Mouse (Mus musculus): ENCODE results near the gene Erich4. TPM values are rescaled to one million over a fixed set of nuclear protein-coding genes. Genes with fewer than 3 reads are reported as not detected.
"Not testable (repeated sequence)": the region's sequence is repeated elsewhere in the genome, so short reads cannot be mapped to it uniquely, and the experiment has no call there.

The Erich4 gene
- polyA plus RNA-seq, 1 experiment from 2014 or later = not detected

- Histone ChIP-seq H3K4me2 (no peak overlapping the region), H3K36me3 (no peaks in the 10 kb centered on the region), H3K4me3 (no peak overlapping the region), H3K9ac (no peak overlapping the region), H3K9me3 (replicated peaks) (no peaks in the 10 kb centered on the region), H3K27ac (no peak overlapping the region), H3K27me3 (no peaks in the 10 kb centered on the region; the same call in 1 of the 2 replicates), H3K4me1 (replicated peaks) (no peaks in the 10 kb centered on the region)
- ATAC-seq (replicated peaks; ENCODE audit: insufficient number of reproducible peaks, insufficient read depth, low FRiP score, low read depth) = no peak
- 78% methylated on average over 11 of the region's 11 CpGs for WGBS
Measured at GRCm38 (mm10) chr7:25600666-25601065, 15.0 kb downstream of the Erich4 start.

GRCm38 (mm10) chr7:25599663-25600062 is 16.0 kb downstream of the Erich4 start:
- Histone ChIP-seq H3K4me3 (no peak overlapping the region), H3K36me3 (no peaks in the 10 kb centered on the region), H3K27ac (no peak overlapping the region), H3K9ac (no peak overlapping the region), H3K27me3 (no peaks in the 10 kb centered on the region; the same call in 1 of the 2 replicates), H3K4me2 (no peak overlapping the region), H3K9me3 (replicated peaks) (no peaks in the 10 kb centered on the region), H3K4me1 (replicated peaks) (no peaks in the 10 kb centered on the region)
- no peak for ATAC-seq (replicated peaks; ENCODE audit: insufficient number of reproducible peaks, insufficient read depth, low FRiP score, low read depth)
- 11% methylated on average over 10 of the region's 10 CpGs for WGBS

- no peak for ATAC-seq (replicated peaks; ENCODE audit: insufficient number of reproducible peaks, insufficient read depth, low FRiP score, low read depth)
- 76% methylated on average over 3 of the region's 3 CpGs for WGBS
- Histone ChIP-seq H3K4me1 (replicated peaks) (no peaks in the 10 kb centered on the region), H3K4me2 (no peak overlapping the region), H3K27ac (no peak overlapping the region), H3K9ac (no peak overlapping the region), H3K4me3 (no peak overlapping the region), H3K36me3 (no peaks in the 10 kb centered on the region), H3K9me3 (replicated peaks) (no peaks in the 10 kb centered on the region), H3K27me3 (no peaks in the 10 kb centered on the region; the same call in 1 of the 2 replicates)
Measured at GRCm38 (mm10) chr7:25593859-25594258, 21.8 kb downstream of the Erich4 start.

- Histone ChIP-seq H3K9ac (no peak overlapping the region), H3K36me3 (no peaks in the 10 kb centered on the region), H3K4me1 (replicated peaks) (no peaks in the 10 kb centered on the region), H3K4me3 (no peak overlapping the region), H3K27me3 (no peaks in the 10 kb centered on the region), H3K27ac (no peak overlapping the region), H3K9me3 (replicated peaks) (no peaks in the 10 kb centered on the region), H3K4me2 (no peak overlapping the region)
- WGBS = 77% methylated on average over 2 of the region's 2 CpGs
- no peak for ATAC-seq (replicated peaks; ENCODE audit: insufficient number of reproducible peaks, insufficient read depth, low FRiP score, low read depth)
Measured at GRCm38 (mm10) chr7:25591226-25591625, 24.5 kb downstream of the Erich4 start.

GRCm38 (mm10) chr7:25585351-25586204 is 30.1 kb downstream of the Erich4 start:
- ATAC-seq (replicated peaks; ENCODE audit: insufficient number of reproducible peaks, insufficient read depth, low FRiP score, low read depth) = no peak

GRCm38 (mm10) chr7:25584651-25585050 is 31.0 kb downstream of the Erich4 start:
- Histone ChIP-seq H3K9ac (no peak overlapping the region), H3K36me3 (no peaks in the 10 kb centered on the region), H3K4me2 (no peak overlapping the region), H3K27ac (no peak overlapping the region), H3K4me3 (no peak overlapping the region), H3K27me3 (no peaks in the 10 kb centered on the region), H3K4me1 (replicated peaks) (no peaks in the 10 kb centered on the region), H3K9me3 (replicated peaks) (no peaks in the 10 kb centered on the region)
- ATAC-seq (replicated peaks; ENCODE audit: insufficient number of reproducible peaks, insufficient read depth, low FRiP score, low read depth) = no peak
- WGBS = 71% methylated on average over 5 of the region's 5 CpGs

More at GRCm38 (mm10) chr7:25585351-25586204, 30.1 kb downstream of the Erich4 start:
- Histone ChIP-seq H3K36me3 (no peaks in the 10 kb centered on the region), H3K27ac (no peak overlapping the region), H3K9me3 (replicated peaks) (no peaks in the 10 kb centered on the region), H3K4me1 (replicated peaks) (no peaks in the 10 kb centered on the region), H3K27me3 (no peaks in the 10 kb centered on the region), H3K4me2 (no peak overlapping the region), H3K9ac (no peak overlapping the region), H3K4me3 (no peak overlapping the region)
- 64% methylated on average over 9 of the region's 9 CpGs for WGBS

- H3K9ac ChIP-seq = no peak overlapping the region
- WGBS = 75% methylated on average over 15 of the region's 15 CpGs
- no peak overlapping the region for H3K27ac ChIP-seq
- no peak overlapping the region for H3K4me3 ChIP-seq
- H3K27me3 ChIP-seq = no peaks in the 10 kb centered on the region
- no peaks in the 10 kb centered on the region for H3K4me1 ChIP-seq (replicated peaks)
- no peak overlapping the region for H3K4me2 ChIP-seq
- H3K36me3 ChIP-seq = no peaks in the 10 kb centered on the region
- H3K9me3 ChIP-seq (replicated peaks) = no peaks in the 10 kb centered on the region
- ATAC-seq (replicated peaks; ENCODE audit: insufficient number of reproducible peaks, insufficient read depth, low FRiP score, low read depth) = no peak
Measured at GRCm38 (mm10) chr7:25582301-25582810, 33.3 kb downstream of the Erich4 start.

- WGBS = 81% methylated on average over 10 of the region's 10 CpGs
- no peak overlapping the region for H3K27ac ChIP-seq
- ATAC-seq (replicated peaks; ENCODE audit: insufficient number of reproducible peaks, insufficient read depth, low FRiP score, low read depth) = no peak
- no peak overlapping the region for H3K4me2 ChIP-seq
- H3K27me3 ChIP-seq = no peaks in the 10 kb centered on the region
- no peaks in the 10 kb centered on the region for H3K9me3 ChIP-seq (replicated peaks)
- H3K4me3 ChIP-seq = no peak overlapping the region
- no peaks in the 10 kb centered on the region for H3K4me1 ChIP-seq (replicated peaks)
- H3K36me3 ChIP-seq = no peaks in the 10 kb centered on the region
- H3K9ac ChIP-seq = no peak overlapping the region
Measured at GRCm38 (mm10) chr7:25579441-25579840, 36.3 kb downstream of the Erich4 start.

GRCm38 (mm10) chr7:25576793-25577437 is 38.8 kb downstream of the Erich4 start:
- H3K36me3 ChIP-seq; H3K4me1 ChIP-seq (replicated peaks); H3K27ac ChIP-seq; H3K27me3 ChIP-seq; H3K4me2 ChIP-seq; H3K4me3 ChIP-seq; H3K9me3 ChIP-seq (replicated peaks); ATAC-seq (replicated peaks; ENCODE audit: insufficient number of reproducible peaks, insufficient read depth, low FRiP score, low read depth); H3K9ac ChIP-seq: not testable (repeated sequence)
- 66% methylated on average over 13 of the region's 14 CpGs for WGBS

- H3K4me2 ChIP-seq; H3K27ac ChIP-seq; H3K4me3 ChIP-seq; H3K9me3 ChIP-seq (replicated peaks); H3K27me3 ChIP-seq; H3K36me3 ChIP-seq; ATAC-seq (replicated peaks; ENCODE audit: insufficient number of reproducible peaks, insufficient read depth, low FRiP score, low read depth); H3K4me1 ChIP-seq (replicated peaks); H3K9ac ChIP-seq: not testable (repeated sequence)
- WGBS = 29% methylated on average over 6 of the region's 6 CpGs
Measured at GRCm38 (mm10) chr7:25576308-25576707, 39.4 kb downstream of the Erich4 start.

- H3K9ac ChIP-seq = no peak overlapping the region
- no peaks in the 10 kb centered on the region for H3K27me3 ChIP-seq
- H3K4me3 ChIP-seq = no peak overlapping the region
- H3K9me3 ChIP-seq (replicated peaks) = no peaks in the 10 kb centered on the region
- H3K36me3 ChIP-seq = no peaks in the 10 kb centered on the region
- ATAC-seq (replicated peaks; ENCODE audit: insufficient number of reproducible peaks, insufficient read depth, low FRiP score, low read depth) = no peak
- no peak overlapping the region for H3K27ac ChIP-seq
- 17% methylated on average over 8 of the region's 8 CpGs for WGBS
- H3K4me2 ChIP-seq = no peak overlapping the region
- no peaks in the 10 kb centered on the region for H3K4me1 ChIP-seq (replicated peaks)
Measured at GRCm38 (mm10) chr7:25575870-25576269, 39.8 kb downstream of the Erich4 start.

Measured in heart, embryonic 15.5 days (tissue).